Mouse (Mus musculus) olfactory bulb, adult 2 months (tissue): ENCODE results near the gene Klrg1.

Experiments used
- CTCF ChIP-seq: fragments of 200-500 bp; IDR thresholded peaks from 2 replicates; pipeline ENCODE4 v1.5.1; 2012; ENCODE audit warnings: low read depth, mild to moderate bottlenecking, low read length, moderate library complexity; ENCODE audit not compliant: insufficient read depth
- POLR2A ChIP-seq: fragments of 200-500 bp; IDR thresholded peaks from 2 replicates; pipeline ENCODE4 v1.6.1; 2012; ENCODE audit warnings: mild to moderate bottlenecking, low read depth, low read length, moderate library complexity; ENCODE audit not compliant: insufficient read depth

DNA sequence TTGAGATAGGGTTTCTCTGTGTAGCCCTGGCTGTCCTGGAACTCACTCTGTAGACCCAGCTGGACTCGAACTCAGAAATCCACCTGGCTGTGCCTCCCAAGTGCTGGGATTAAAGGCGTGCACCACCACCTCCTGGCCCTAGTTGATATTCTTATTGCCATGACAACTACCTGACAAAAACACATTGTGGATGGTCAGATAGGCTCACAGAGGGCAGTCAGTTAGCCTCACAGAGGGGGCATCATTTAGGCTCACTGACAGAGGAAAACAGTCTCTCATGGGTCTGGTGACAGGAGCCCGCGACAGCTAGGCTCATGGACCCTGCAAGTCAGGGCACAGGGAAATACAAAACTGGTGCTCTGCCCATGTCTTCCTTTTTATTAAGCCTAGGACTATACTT is 1.6 kb upstream of the Klrg1 start:
- no peak for TF ChIP-seq CTCF
- no peak for TF ChIP-seq POLR2A
